Mouse (Mus musculus) limb, embryonic 12.5 days (tissue): Measurements from ENCODE around the gene Slco1a4. TPM values are rescaled to one million over a fixed set of nuclear protein-coding genes. Genes with fewer than 3 reads are reported as not detected.
"Not testable (repeated sequence)": the region's sequence is repeated elsewhere in the genome, so short reads cannot be mapped to it uniquely, and the experiment has no call there.

Source experiments
- ATAC-seq: fragments of 200-750 bp; cut with Nextera tagmentation; 2 replicates; pipeline ENCODE4 v1.8.0; 2017; ENCODE audit warnings: low read depth, moderate TSS enrichment; ENCODE audit not compliant: insufficient number of reproducible peaks, insufficient read depth, low FRiP score, low TSS enrichment
- H3K27ac ChIP-seq: fragments of 300-500 bp; sonication (generic); 2 replicates; pipeline ENCODE4 v1.5.1; 2016; ENCODE audit warnings: mild to moderate bottlenecking, moderate library complexity
- H3K27me3 ChIP-seq: fragments of 300-500 bp; sonication (generic); 2 replicates; pipeline ENCODE4 v1.6.1; 2016; ENCODE audit warnings: mild to moderate bottlenecking, moderate library complexity
- H3K36me3 ChIP-seq: fragments of 300-500 bp; sonication (generic); 2 replicates; pipeline ENCODE4 v1.6.1; 2016; ENCODE audit warnings: mild to moderate bottlenecking, moderate library complexity
- H3K4me1 ChIP-seq: fragments of 300-500 bp; sonication (generic); replicated peaks from 2 replicates; pipeline ENCODE4 v1.6.1; 2016
- H3K4me2 ChIP-seq: fragments of 300-500 bp; sonication (generic); 2 replicates; pipeline ENCODE4 v1.6.1; 2016; ENCODE audit warnings: mild to moderate bottlenecking, moderate library complexity
- H3K4me3 ChIP-seq: fragments of 300-500 bp; sonication (generic); replicated peaks from 2 replicates; pipeline ENCODE4 v1.5.1; 2016; ENCODE audit warnings: mild to moderate bottlenecking
- H3K9ac ChIP-seq: fragments of 300-500 bp; sonication (generic); replicated peaks from 2 replicates; pipeline ENCODE4 v1.6.1; 2016; ENCODE audit warnings: mild to moderate bottlenecking, moderate library complexity
- H3K9me3 ChIP-seq: fragments of 300-500 bp; sonication (generic); 2 replicates; pipeline ENCODE4 v1.6.1; 2016; ENCODE audit warnings: mild to moderate bottlenecking, moderate library complexity
- WGBS: fragments of 180-500 bp; shearing (Covaris S2); methylation state at CpG from one replicate; pipeline ENCODE4 v1.1.7; 2016; 5-methylcytosine and 5-hydroxymethylcytosine counted together
- polyA plus RNA-seq: library from polyadenylated mRNA; unstranded; fragments of >200 nt; fragmentation: Nextera tagmentation; extraction: Ambion mirVana; gene quantifications from 2 replicates; pipeline ENCODE4 v1.2.1, GENCODE M21; 2016

The Slco1a4 gene
- polyA plus RNA-seq = not detected in 2 replicates

- Histone ChIP-seq H3K27ac (no peak within 1 kb of the TSS), H3K9me3 (no peaks in the 10 kb centered on the region), H3K4me1 (no peaks in the 10 kb centered on the region), H3K4me2 (no peak within 1 kb of the TSS), H3K36me3 (no peaks in the 10 kb centered on the region), H3K4me3 (no peak within 1 kb of the TSS), H3K27me3 (no peaks in the 10 kb centered on the region), H3K9ac (no peak within 1 kb of the TSS)
- ATAC-seq = no peak
- WGBS = 85% methylated on average over 2 of the region's 2 CpGs
Measured at GRCm38 (mm10) chr6:141856085-141856484, at the start of gene Slco1a4. Gene Slco1a4, minus strand, starts transcription at chr6:141856199.

GRCm38 (mm10) chr6:141898197-141898596 lies 42.2 kb upstream of the Slco1a4 start:
- WGBS = 70% methylated on average over 2 of the region's 2 CpGs
- H3K36me3 ChIP-seq = no peaks in the 10 kb centered on the region
- H3K4me2 ChIP-seq = no peak overlapping the region
- no peak overlapping the region for H3K27ac ChIP-seq
- no peaks in the 10 kb centered on the region for H3K9me3 ChIP-seq
- no peak for ATAC-seq
- no peak overlapping the region for H3K9ac ChIP-seq
- no peaks in the 10 kb centered on the region for H3K4me1 ChIP-seq
- no peaks in the 10 kb centered on the region for H3K27me3 ChIP-seq
- no peak overlapping the region for H3K4me3 ChIP-seq

DNA sequence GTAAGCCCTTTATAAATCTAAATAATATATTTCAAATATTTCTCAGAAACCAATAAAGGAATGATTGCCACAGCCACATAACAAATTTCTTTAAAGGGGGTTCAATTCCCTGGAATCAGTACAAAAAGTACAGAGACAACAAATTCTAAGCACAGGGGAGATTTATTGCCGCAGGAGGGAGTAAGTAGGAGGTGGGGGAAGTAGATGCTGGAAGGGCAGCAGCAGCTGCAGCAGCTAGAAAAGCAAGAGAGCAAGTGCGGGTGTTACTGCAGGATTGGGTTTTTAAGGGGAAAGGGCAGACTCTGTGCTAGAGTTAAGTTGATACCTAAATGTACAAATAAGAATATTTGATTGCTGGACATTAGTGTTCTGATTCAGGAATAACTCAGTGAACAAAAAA lies 33.7 kb upstream of the Slco1a4 start:
- no peaks in the 10 kb centered on the region for H3K27me3 ChIP-seq
- 48% methylated on average over 2 of the region's 2 CpGs for WGBS

DNA sequence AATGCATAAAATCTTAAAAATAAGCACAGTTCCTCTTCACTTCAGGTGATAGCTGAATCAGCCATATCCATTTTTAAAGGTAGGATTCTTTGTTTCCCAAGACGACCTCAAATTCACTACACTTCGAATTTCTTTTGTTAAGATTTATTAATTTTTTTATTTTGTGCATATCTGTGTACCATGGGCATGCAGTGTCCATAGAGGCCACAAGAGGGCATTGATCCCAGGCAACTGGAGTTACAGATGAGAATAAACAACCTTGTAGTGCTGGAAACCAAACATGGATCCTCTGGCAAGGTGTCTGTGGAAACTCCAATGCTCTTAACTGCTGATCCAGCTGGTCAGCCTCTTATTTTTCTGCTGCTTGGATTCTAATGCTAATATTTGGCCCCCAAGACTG lies 32.2 kb upstream of the Slco1a4 start:
- Histone ChIP-seq H3K9me3 (no peaks in the 10 kb centered on the region), H3K4me2 (no peak overlapping the region), H3K4me1 (no peaks in the 10 kb centered on the region), H3K9ac (no peak overlapping the region), H3K27ac (no peak overlapping the region), H3K27me3 (no peaks in the 10 kb centered on the region), H3K4me3 (no peak overlapping the region), H3K36me3 (no peaks in the 10 kb centered on the region)
- ATAC-seq = no peak
- WGBS = 66% methylated on average over 2 of the region's 2 CpGs

More for the DNA sequence above, 33.7 kb upstream of the Slco1a4 start:
- Histone ChIP-seq H3K36me3 (no peaks in the 10 kb centered on the region), H3K4me2 (no peak overlapping the region), H3K4me1 (no peaks in the 10 kb centered on the region), H3K4me3 (no peak overlapping the region), H3K9me3 (no peaks in the 10 kb centered on the region), H3K9ac (no peak overlapping the region), H3K27ac (no peak overlapping the region)
- ATAC-seq = no peak

- ATAC-seq = no peak
- Histone ChIP-seq H3K9me3 (no peaks in the 10 kb centered on the region), H3K27me3 (no peaks in the 10 kb centered on the region), H3K27ac (no peak overlapping the region), H3K4me1 (no peaks in the 10 kb centered on the region), H3K4me3 (no peak overlapping the region), H3K4me2 (no peak overlapping the region), H3K9ac (no peak overlapping the region), H3K36me3 (no peaks in the 10 kb centered on the region)
- 50% methylated on average over 1 of the region's 1 CpGs for WGBS
Measured at GRCm38 (mm10) chr6:141882581-141882980, 26.6 kb upstream of the Slco1a4 start.

DNA sequence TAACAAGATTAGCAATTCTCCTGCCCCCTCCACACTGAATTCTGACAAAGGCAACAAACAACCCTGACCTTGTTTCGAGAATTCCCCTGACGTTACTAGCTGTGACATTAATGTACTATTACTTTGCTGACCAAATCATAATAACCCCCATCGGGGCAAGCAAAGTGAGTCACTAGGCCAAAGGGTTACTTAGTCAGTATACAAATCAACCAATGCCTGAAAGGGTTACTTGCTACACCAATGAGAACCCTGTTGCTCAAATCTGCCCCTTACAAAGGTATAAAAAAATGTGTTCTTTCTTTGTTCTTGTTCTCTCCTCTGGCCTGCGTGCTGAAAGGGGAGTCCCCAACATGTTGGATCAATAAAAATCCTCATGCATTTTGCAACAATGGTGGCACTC lies 19.7 kb upstream of the Slco1a4 start:
- 79% methylated on average over 4 of the region's 4 CpGs for WGBS
- not testable (repeated sequence) for ATAC-seq

GRCm38 (mm10) chr6:141871711-141872110 lies 15.7 kb upstream of the Slco1a4 start:
- 78% methylated on average over 2 of the region's 2 CpGs for WGBS
- no peak for ATAC-seq

More for the DNA sequence above, 19.7 kb upstream of the Slco1a4 start:
- H3K27me3 ChIP-seq, H3K9ac ChIP-seq, H3K4me2 ChIP-seq, H3K9me3 ChIP-seq, H3K4me3 ChIP-seq, H3K4me1 ChIP-seq, H3K36me3 ChIP-seq, H3K27ac ChIP-seq: not testable (repeated sequence)

GRCm38 (mm10) chr6:141868735-141869134 lies 12.7 kb upstream of the Slco1a4 start:
- no peak for ATAC-seq
- Histone ChIP-seq H3K4me2 (no peak overlapping the region), H3K36me3 (no peaks in the 10 kb centered on the region), H3K4me3 (no peak overlapping the region), H3K9me3 (no peaks in the 10 kb centered on the region), H3K27ac (no peak overlapping the region), H3K27me3 (no peaks in the 10 kb centered on the region), H3K4me1 (no peaks in the 10 kb centered on the region), H3K9ac (no peak overlapping the region)
- WGBS = 84% methylated on average over 5 of the region's 5 CpGs

More at GRCm38 (mm10) chr6:141871711-141872110, 15.7 kb upstream of the Slco1a4 start:
- no peak overlapping the region for H3K4me3 ChIP-seq
- H3K27ac ChIP-seq = no peak overlapping the region
- no peaks in the 10 kb centered on the region for H3K36me3 ChIP-seq
- no peaks in the 10 kb centered on the region for H3K9me3 ChIP-seq
- no peak overlapping the region for H3K9ac ChIP-seq
- no peaks in the 10 kb centered on the region for H3K4me1 ChIP-seq
- H3K27me3 ChIP-seq = no peaks in the 10 kb centered on the region
- H3K4me2 ChIP-seq = no peak overlapping the region

DNA sequence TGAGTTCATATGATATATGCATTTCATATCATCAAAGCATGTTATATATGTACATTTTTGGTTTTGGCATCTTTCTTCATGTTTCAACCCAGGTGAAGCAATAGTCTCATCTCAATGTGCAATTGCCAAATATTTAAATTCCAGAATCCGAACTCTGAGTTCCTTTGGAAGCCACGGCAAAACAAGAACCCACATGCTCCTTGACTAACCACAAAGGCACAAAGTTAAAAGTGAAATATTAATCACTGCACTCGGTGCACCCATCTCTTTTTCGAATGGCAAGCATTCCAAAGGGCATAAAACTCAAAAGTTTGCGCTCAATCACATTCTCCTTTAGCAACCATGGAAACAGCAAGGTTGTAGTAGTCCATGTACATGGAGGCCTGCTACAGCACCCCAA lies 10.0 kb upstream of the Slco1a4 start:
- no peak overlapping the region for H3K9ac ChIP-seq
- no peak overlapping the region for H3K4me3 ChIP-seq
- 88% methylated on average over 5 of the region's 5 CpGs for WGBS
- no peaks in the 10 kb centered on the region for H3K9me3 ChIP-seq
- H3K27me3 ChIP-seq = no peaks in the 10 kb centered on the region
- no peaks in the 10 kb centered on the region for H3K36me3 ChIP-seq
- no peaks in the 10 kb centered on the region for H3K4me1 ChIP-seq
- ATAC-seq = no peak
- no peak overlapping the region for H3K4me2 ChIP-seq
- H3K27ac ChIP-seq = no peak overlapping the region

GRCm38 (mm10) chr6:141857735-141858531 lies 1.9 kb upstream of the Slco1a4 start:
- no peak overlapping the region for H3K9ac ChIP-seq
- H3K36me3 ChIP-seq = no peaks in the 10 kb centered on the region
- no peak overlapping the region for H3K4me3 ChIP-seq
- ATAC-seq = no peak
- H3K27ac ChIP-seq = no peak overlapping the region
- WGBS = 90% methylated on average over 8 of the region's 8 CpGs
- no peaks in the 10 kb centered on the region for H3K4me1 ChIP-seq
- H3K27me3 ChIP-seq = no peaks in the 10 kb centered on the region
- no peaks in the 10 kb centered on the region for H3K9me3 ChIP-seq
- no peak overlapping the region for H3K4me2 ChIP-seq

GRCm38 (mm10) chr6:141853616-141854015 lies 2.4 kb downstream of the Slco1a4 start:
- Histone ChIP-seq H3K9ac (no peak overlapping the region), H3K27me3 (no peaks in the 10 kb centered on the region), H3K4me3 (no peak overlapping the region), H3K36me3 (no peaks in the 10 kb centered on the region), H3K9me3 (no peaks in the 10 kb centered on the region), H3K27ac (no peak overlapping the region), H3K4me1 (no peaks in the 10 kb centered on the region), H3K4me2 (no peak overlapping the region)
- no peak for ATAC-seq
- 63% methylated on average over 2 of the region's 2 CpGs for WGBS

GRCm38 (mm10) chr6:141849051-141849450 lies 6.9 kb downstream of the Slco1a4 start:
- Histone ChIP-seq H3K36me3 (no peaks in the 10 kb centered on the region), H3K9ac (no peak overlapping the region), H3K4me3 (no peak overlapping the region), H3K4me1 (no peaks in the 10 kb centered on the region), H3K27me3 (no peaks in the 10 kb centered on the region), H3K27ac (no peak overlapping the region), H3K4me2 (no peak overlapping the region), H3K9me3 (no peaks in the 10 kb centered on the region)
- 28% methylated on average over 4 of the region's 4 CpGs for WGBS
- ATAC-seq = no peak
